Mouse (Mus musculus) liver, embryonic 15.5 days (tissue): Measurements from ENCODE around the gene Cbfa2t3. TPM values are rescaled to one million over a fixed set of nuclear protein-coding genes. Genes with fewer than 3 reads are reported as not detected.
A peak's percentile ranks its signal among the peaks of the same experiment; 100 is the strongest.

Source experiments
- ATAC-seq: fragments of 200-750 bp; cut with Nextera tagmentation; 2 replicates; pipeline ENCODE4 v1.8.0; 2017; ENCODE audit warnings: moderate number of reproducible peaks, mild to moderate bottlenecking, moderate library complexity; ENCODE audit not compliant: insufficient read depth
- H3K27ac ChIP-seq: fragments of 300-500 bp; sonication (generic); replicated peaks from 2 replicates; pipeline ENCODE4 v1.5.1; 2015; ENCODE audit warnings: mild to moderate bottlenecking, inconsistent platforms
- H3K27me3 ChIP-seq: fragments of 300-500 bp; sonication (generic); 2 replicates; pipeline ENCODE4 v1.6.1; 2015; ENCODE audit warnings: mild to moderate bottlenecking, inconsistent platforms
- H3K36me3 ChIP-seq: fragments of 300-500 bp; sonication (generic); replicated peaks from 2 replicates; pipeline ENCODE4 v1.6.1; 2015; ENCODE audit warnings: moderate library complexity, mild to moderate bottlenecking, inconsistent platforms
- H3K4me1 ChIP-seq: fragments of 300-500 bp; sonication (generic); replicated peaks from 2 replicates; pipeline ENCODE4 v1.6.1; 2015; ENCODE audit warnings: inconsistent platforms
- H3K4me2 ChIP-seq: fragments of 300-500 bp; sonication (generic); 2 replicates; pipeline ENCODE4 v1.6.1; 2015; ENCODE audit warnings: moderate library complexity, mild to moderate bottlenecking, inconsistent platforms
- H3K4me3 ChIP-seq: fragments of 300-500 bp; sonication (generic); replicated peaks from 2 replicates; pipeline ENCODE4 v1.5.1; 2015; ENCODE audit warnings: mild to moderate bottlenecking, inconsistent platforms
- H3K9ac ChIP-seq: fragments of 300-500 bp; sonication (generic); 2 replicates; pipeline ENCODE4 v1.6.1; 2015; ENCODE audit warnings: moderate library complexity, mild to moderate bottlenecking, inconsistent platforms
- H3K9me3 ChIP-seq: fragments of 300-500 bp; sonication (generic); replicated peaks from 2 replicates; pipeline ENCODE4 v1.6.1; 2016; ENCODE audit warnings: inconsistent platforms
- WGBS: fragments of 180-500 bp; shearing (Covaris S2); methylation state at CpG from one replicate; pipeline ENCODE4 v1.1.7; 2015; ENCODE audit warnings: mixed read lengths; ENCODE audit not compliant: insufficient replicate concordance; 5-methylcytosine and 5-hydroxymethylcytosine counted together
- polyA plus RNA-seq: library from polyadenylated mRNA; unstranded; fragments of >200 nt; fragmentation: Nextera tagmentation; extraction: Ambion mirVana; gene quantifications from 2 replicates; pipeline ENCODE4 v1.2.1, GENCODE M21; 2015

The Cbfa2t3 gene
- polyA plus RNA-seq, 1 experiment from 2014 or later: 3.5 TPM

- peaks cover 25% of the 10 kb centered on the region for H3K4me1 ChIP-seq
- H3K9ac ChIP-seq: peak overlapping the region; percentile 30; the same call in 1 of the 2 replicates
- peaks cover 13% of the 10 kb centered on the region for H3K27me3 ChIP-seq
- H3K4me2 ChIP-seq: peak overlapping the region; percentile 48
- H3K27ac ChIP-seq: peak overlapping the region; percentile 85
- ATAC-seq: peak; percentile 95
- WGBS: 30% methylated on average over 6 of the region's 6 CpGs
- H3K9me3 ChIP-seq: no peaks in the 10 kb centered on the region
- no peak overlapping the region for H3K4me3 ChIP-seq
- H3K36me3 ChIP-seq: peaks cover 4% of the 10 kb centered on the region; the same call in 1 of the 2 replicates
These were observed 80.1 kb downstream of the Cbfa2t3 start for GRCm38 (mm10) chr8:122618660-122619378.

- Histone ChIP-seq H3K9me3 (no peaks in the 10 kb centered on the region), H3K9ac (peak overlapping the region; percentile 30; the same call in 1 of the 2 replicates), H3K4me1 (peaks cover 30% of the 10 kb centered on the region), H3K36me3 (peaks cover 4% of the 10 kb centered on the region; the same call in 1 of the 2 replicates), H3K27ac (peak overlapping the region; percentile 85), H3K4me3 (no peak overlapping the region), H3K4me2 (peak overlapping the region; percentile 48), H3K27me3 (peaks cover 11% of the 10 kb centered on the region)
- peak; percentile 10; the same call in 1 of the 2 replicates for ATAC-seq
- 34% methylated on average over 5 of the region's 7 CpGs for WGBS
These were observed 80.9 kb downstream of the Cbfa2t3 start for GRCm38 (mm10) chr8:122617947-122618546.

- 66% methylated on average over 9 of the region's 9 CpGs for WGBS
- Histone ChIP-seq H3K27me3 (0 out of 2 replicates have a peak, but pooled peaks cover 2% of the 10 kb centered on the region), H3K27ac (no peak overlapping the region)
These were observed 82.6 kb downstream of the Cbfa2t3 start for GRCm38 (mm10) chr8:122616181-122616905.

GRCm38 (mm10) chr8:122611295-122612133 is 87.4 kb downstream of the Cbfa2t3 start, which contains the start of the genes Galns and Trappc2l:
Galns (minus strand) TSS chr8:122611463.
Trappc2l (plus strand) TSS chr8:122611640.
- peak within 1 kb of the TSS; percentile 96 for H3K4me2 ChIP-seq
- WGBS: under 1% methylated on average over 57 of the region's 57 CpGs
- peak; percentile 94 for ATAC-seq
- H3K27ac ChIP-seq: peak within 1 kb of the TSS; percentile 75
- H3K4me3 ChIP-seq: peak within 1 kb of the TSS; percentile 77
- peak within 1 kb of the TSS; percentile 75 for H3K9ac ChIP-seq
- H3K27me3 ChIP-seq: no peaks in the 10 kb centered on the region
- H3K36me3 ChIP-seq: peaks cover 4% of the 10 kb centered on the region; the same call in 1 of the 2 replicates
- no peaks in the 10 kb centered on the region for H3K9me3 ChIP-seq
- H3K4me1 ChIP-seq: peaks cover 34% of the 10 kb centered on the region

More at GRCm38 (mm10) chr8:122616181-122616905, 82.6 kb downstream of the Cbfa2t3 start:
- H3K9ac ChIP-seq: no peak overlapping the region
- no peak for ATAC-seq
- no peak overlapping the region for H3K4me3 ChIP-seq
- H3K4me1 ChIP-seq: peaks cover 44% of the 10 kb centered on the region
- H3K4me2 ChIP-seq: no peak overlapping the region
- no peaks in the 10 kb centered on the region for H3K9me3 ChIP-seq
- peaks cover 4% of the 10 kb centered on the region; the same call in 1 of the 2 replicates for H3K36me3 ChIP-seq

- peaks cover 34% of the 10 kb centered on the region for H3K4me1 ChIP-seq
- peak; percentile 32 for ATAC-seq
- H3K4me2 ChIP-seq: peak overlapping the region; percentile 96
- peak overlapping the region; percentile 72 for H3K9ac ChIP-seq
- H3K36me3 ChIP-seq: peaks cover 4% of the 10 kb centered on the region; the same call in 1 of the 2 replicates
- H3K27ac ChIP-seq: peak overlapping the region; percentile 75
- H3K9me3 ChIP-seq: no peaks in the 10 kb centered on the region
- H3K4me3 ChIP-seq: peak overlapping the region; percentile 77
- no peaks in the 10 kb centered on the region for H3K27me3 ChIP-seq
- 4% methylated on average over 20 of the region's 20 CpGs for WGBS
These were observed 88.2 kb downstream of the Cbfa2t3 start for GRCm38 (mm10) chr8:122610612-122611277.

- no peak overlapping the region for H3K27ac ChIP-seq
- H3K9me3 ChIP-seq: no peaks in the 10 kb centered on the region
- no peak overlapping the region for H3K9ac ChIP-seq
- no peak for ATAC-seq
- no peaks in the 10 kb centered on the region for H3K27me3 ChIP-seq
- peaks cover 34% of the 10 kb centered on the region for H3K4me1 ChIP-seq
- H3K4me2 ChIP-seq: peak overlapping the region; percentile 96
- peak overlapping the region; percentile 77 for H3K4me3 ChIP-seq
- WGBS: 52% methylated on average over 4 of the region's 4 CpGs
- H3K36me3 ChIP-seq: peaks cover 4% of the 10 kb centered on the region; the same call in 1 of the 2 replicates
These were observed 88.7 kb downstream of the Cbfa2t3 start for GRCm38 (mm10) chr8:122610209-122610608.

GRCm38 (mm10) chr8:122606810-122607209 is 92.1 kb downstream of the Cbfa2t3 start:
- Histone ChIP-seq H3K4me3 (no peak overlapping the region), H3K9me3 (no peaks in the 10 kb centered on the region), H3K27ac (no peak overlapping the region), H3K4me2 (no peak overlapping the region), H3K36me3 (no peaks in the 10 kb centered on the region), H3K27me3 (no peaks in the 10 kb centered on the region), H3K4me1 (peaks cover 17% of the 10 kb centered on the region), H3K9ac (no peak overlapping the region)
- no peak for ATAC-seq
- 74% methylated on average over 11 of the region's 12 CpGs for WGBS

GRCm38 (mm10) chr8:122605367-122605766 is 93.5 kb downstream of the Cbfa2t3 start:
- H3K4me2 ChIP-seq: no peak overlapping the region
- WGBS: 62% methylated on average over 4 of the region's 4 CpGs
- no peaks in the 10 kb centered on the region for H3K27me3 ChIP-seq
- H3K4me3 ChIP-seq: no peak overlapping the region
- no peaks in the 10 kb centered on the region for H3K36me3 ChIP-seq
- H3K9ac ChIP-seq: no peak overlapping the region
- ATAC-seq: no peak
- H3K9me3 ChIP-seq: no peaks in the 10 kb centered on the region
- H3K4me1 ChIP-seq: peaks cover 6% of the 10 kb centered on the region
- H3K27ac ChIP-seq: no peak overlapping the region

- Histone ChIP-seq H3K4me3 (no peak overlapping the region), H3K9me3 (no peaks in the 10 kb centered on the region), H3K36me3 (no peaks in the 10 kb centered on the region), H3K4me2 (no peak overlapping the region), H3K9ac (no peak overlapping the region), H3K4me1 (peaks cover 3% of the 10 kb centered on the region; the same call in 1 of the 2 replicates), H3K27me3 (no peaks in the 10 kb centered on the region), H3K27ac (no peak overlapping the region)
- ATAC-seq: no peak
- WGBS: 42% methylated on average over 1 of the region's 1 CpGs
These were observed 94.3 kb downstream of the Cbfa2t3 start for GRCm38 (mm10) chr8:122604640-122605039.

- H3K36me3 ChIP-seq: peaks cover 15% of the 10 kb centered on the region; the same call in 1 of the 2 replicates
- no peak overlapping the region for H3K9ac ChIP-seq
- no peaks in the 10 kb centered on the region for H3K27me3 ChIP-seq
- H3K27ac ChIP-seq: no peak overlapping the region
- ATAC-seq: no peak
- H3K9me3 ChIP-seq: no peaks in the 10 kb centered on the region
- H3K4me3 ChIP-seq: no peak overlapping the region
- H3K4me2 ChIP-seq: no peak overlapping the region
- H3K4me1 ChIP-seq: no peaks in the 10 kb centered on the region; the same call in 1 of the 2 replicates
- WGBS: 79% methylated on average over 9 of the region's 9 CpGs
These were observed 98.2 kb downstream of the Cbfa2t3 start for GRCm38 (mm10) chr8:122600666-122601065.
